Mouse (Mus musculus): Measurements from ENCODE around the gene Ccdc61.

DNA sequence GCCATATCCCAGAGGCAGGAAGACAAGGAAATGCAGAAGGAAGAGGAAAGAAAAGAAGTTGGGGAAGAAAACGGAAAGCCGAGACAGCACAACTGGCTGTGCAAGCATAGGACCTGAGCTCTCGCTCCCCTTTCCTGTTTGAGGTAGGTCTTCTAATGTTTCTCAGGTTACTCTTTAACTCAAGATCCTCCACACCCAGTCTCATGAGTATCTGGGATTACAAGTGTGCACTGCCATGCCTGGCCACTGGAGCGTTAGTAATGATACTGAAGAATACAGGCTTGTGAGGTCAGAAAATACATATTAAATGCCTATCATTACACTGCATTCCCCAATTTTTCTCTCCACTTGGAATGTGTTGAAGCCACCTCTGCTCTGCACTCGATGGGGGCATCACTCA is 34.8 kb downstream of the Ccdc61 start:
- TF ChIP-seq CTCF (IDR thresholded peaks at IDR 0.05) (peak; percentile 14; the same call in 1 of the 2 replicates), EP300 (IDR thresholded peaks at IDR 0.05) (no peak)

Measured in lung, postnatal 0 days (tissue).